In the genomic region with DNA sequence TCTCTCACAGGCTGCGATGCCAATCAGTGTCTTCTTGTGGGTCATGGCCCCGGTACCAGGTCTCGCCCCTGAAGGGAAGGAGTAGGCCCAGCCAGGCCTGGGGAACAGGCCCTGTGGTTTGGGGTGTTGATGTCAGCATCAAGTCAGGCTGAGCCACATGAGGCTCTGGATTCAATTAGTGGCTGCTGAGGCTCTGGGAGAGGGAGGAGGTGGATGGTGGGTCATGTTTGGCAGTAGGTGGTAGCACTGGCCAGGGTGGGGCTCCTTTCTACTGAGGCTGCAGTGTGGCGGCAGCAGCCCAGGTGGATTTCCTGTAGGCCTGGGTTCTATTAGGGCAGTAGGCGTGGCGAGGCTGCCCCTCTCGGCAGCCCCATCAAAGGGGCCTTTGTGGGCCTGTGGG, we compare ENCODE assay signal across 9 mouse cellular contexts. TPM values are rescaled to one million over a fixed set of nuclear protein-coding genes. Genes with fewer than 3 reads are reported as not detected.
DNase-seq lines count a peak whose midpoint lies in the region; ATAC-seq and TF ChIP-seq lines count a peak whose summit lies in the region.
"Had no signal": no experiment of that assay in that cellular context is flagged by ENCODE, and none has a peak within 500 bp of the region (broad histone marks: within the 10 kb centered on the region; RNA-seq: fewer than 3 reads in every experiment).

No protein-coding gene starts in this region.

- no peak overlapping the region for H3K4me3 ChIP-seq in kidney, embryonic 14.5 days (ENCODE audit: low read length)
- H3K4me3 ChIP-seq in intestine, postnatal 0 days (ENCODE audit: low read depth, low read length): no peak overlapping the region
- H3K4me3 ChIP-seq: midbrain, embryonic 12.5 days had no signal

- no peaks in the 10 kb centered on the region for H3K9me3 ChIP-seq in kidney, embryonic 14.5 days (ENCODE audit: control insufficient read depth, low read length)
- no peaks in the 10 kb centered on the region for H3K9me3 ChIP-seq in intestine, postnatal 0 days (ENCODE audit: control insufficient read depth)
- H3K9me3 ChIP-seq: midbrain, embryonic 12.5 days had no signal

- H3K36me3 ChIP-seq in kidney, embryonic 14.5 days (ENCODE audit: control insufficient read depth, insufficient read depth, low read length): peaks cover 72% of the 10 kb centered on the region
- H3K36me3 ChIP-seq in intestine, postnatal 0 days (ENCODE audit: control insufficient read depth, insufficient read depth): peaks cover 73% of the 10 kb centered on the region

- H3K27ac ChIP-seq in kidney, embryonic 14.5 days (ENCODE audit: low read depth, low read length): peak overlapping the region; percentile 24; the same call in 1 of the 2 replicates
- H3K27ac ChIP-seq in intestine, postnatal 0 days (ENCODE audit: low read depth, low read length): no peak overlapping the region
- H3K27ac ChIP-seq: midbrain, embryonic 12.5 days had no signal

- peak overlapping the region; percentile 12; the same call in 1 of the 2 replicates for H3K9ac ChIP-seq in kidney, embryonic 14.5 days (ENCODE audit: low read depth, low read length)
- H3K9ac ChIP-seq in intestine, postnatal 0 days (ENCODE audit: low read depth, low read length): 0 out of 2 replicates have a peak overlapping the region, but pooled peaks have one; percentile 17
- H3K9ac ChIP-seq: midbrain, embryonic 12.5 days had no signal

- no peak for TF ChIP-seq CTCF in intestine, postnatal 0 days (IDR thresholded peaks at IDR 0.05; ENCODE audit: low read depth)

- no peak overlapping the region for H3K4me2 ChIP-seq in kidney, embryonic 14.5 days (replicated peaks; ENCODE audit: low read depth, low read length)
- no peak overlapping the region for H3K4me2 ChIP-seq in intestine, postnatal 0 days (replicated peaks; ENCODE audit: low read depth)
- H3K4me2 ChIP-seq: midbrain, embryonic 12.5 days had no signal

- 72% methylated on average over 7 of the region's 7 CpGs for WGBS in kidney, embryonic 14.5 days
- WGBS in intestine, postnatal 0 days: 55% methylated on average over 7 of the region's 7 CpGs

- peaks cover 48% of the 10 kb centered on the region for H3K4me1 ChIP-seq in kidney, embryonic 14.5 days (ENCODE audit: control insufficient read depth, insufficient read depth, low read length)
- H3K4me1 ChIP-seq in intestine, postnatal 0 days (replicated peaks; ENCODE audit: control insufficient read depth, insufficient read depth, low read length): no peaks in the 10 kb centered on the region; the same call in none of the 2 replicates

- DNase-seq in adrenal gland, postnatal 14 days: peak; percentile 20
- DNase-seq in adrenal gland, postnatal 10 days: no peak
- no peak for DNase-seq in kidney, adult 18-20 months
- DNase-seq in embryo, embryonic 10 days (ENCODE audit: low spot score): peak; percentile 67
- no peak for DNase-seq in right cerebral cortex, adult 2 months (ENCODE audit: low spot score in 2 of 2)

- no peaks in the 10 kb centered on the region for H3K27me3 ChIP-seq in kidney, embryonic 14.5 days (ENCODE audit: control insufficient read depth, insufficient read depth, low read length)
- H3K27me3 ChIP-seq in intestine, postnatal 0 days (replicated peaks; ENCODE audit: control insufficient read depth, insufficient read depth, low read length): no peaks in the 10 kb centered on the region
- H3K27me3 ChIP-seq: midbrain, embryonic 12.5 days had no signal

- ATAC-seq in kidney, embryonic 14.5 days (ENCODE audit: low FRiP score, low TSS enrichment): no peak
- ATAC-seq in intestine, postnatal 0 days: no peak
- no peak for ATAC-seq in erythroblast, adult 5-6 weeks (replicated peaks; ENCODE audit: low FRiP score, poor library complexity, severe bottlenecking)

RNA-seq across cellular contexts. Expression of gene Dnaja3, which starts 11.8 kb away (rescaled TPM):
- 166 and 173 TPM in 2 replicates for total RNA-seq in adrenal gland, postnatal 14 days (2021)
- total RNA-seq in adrenal gland, postnatal 10 days (2021): 100 to 1,000 TPM; 161 to 167 TPM
- 46.3 and 68.8 TPM in 2 replicates for polyA plus RNA-seq in kidney, embryonic 14.5 days (2014; fragmentation: Nextera tagmentation; extraction: Ambion mirVana)
- polyA plus RNA-seq in intestine, postnatal 0 days (2015; fragmentation: Nextera tagmentation; extraction: Ambion mirVana): 37.9 and 38.6 TPM in 2 replicates
- total RNA-seq in erythroblast, adult 5-6 weeks (2015; ENCODE audit: low replicate concordance): 4.8 and 6.9 TPM in 2 replicates
- 9.5 and 10.9 TPM in 2 replicates for total RNA-seq in erythroblast, adult 5-6 weeks (2017; ENCODE audit: low replicate concordance)

RNA-seq across cellular contexts. Expression of gene Vasn, which starts 11.9 kb away (rescaled TPM):
- 11.4 and 14.9 TPM in 2 replicates for total RNA-seq in adrenal gland, postnatal 14 days (2021)
- total RNA-seq in adrenal gland, postnatal 10 days (2021): 10 to 100 TPM; 10.0 to 14.7 TPM
- polyA plus RNA-seq in kidney, embryonic 14.5 days (2014; fragmentation: Nextera tagmentation; extraction: Ambion mirVana): 14.4 and 16.1 TPM in 2 replicates
- polyA plus RNA-seq in intestine, postnatal 0 days (2015; fragmentation: Nextera tagmentation; extraction: Ambion mirVana): 5.0 and 5.3 TPM in 2 replicates
- total RNA-seq in erythroblast, adult 5-6 weeks (2015; ENCODE audit: low replicate concordance): not detected in 2 replicates
- not detected in 2 replicates for total RNA-seq in erythroblast, adult 5-6 weeks (2017; ENCODE audit: low replicate concordance)

RNA-seq across cellular contexts. Expression of gene Pam16, which starts 26.8 kb away (rescaled TPM):
- total RNA-seq in adrenal gland, postnatal 14 days (2021): 108 and 140 TPM in 2 replicates
- total RNA-seq in adrenal gland, postnatal 10 days (2021): 100 to 1,000 TPM; 115 to 116 TPM
- 102 and 116 TPM in 2 replicates for polyA plus RNA-seq in kidney, embryonic 14.5 days (2014; fragmentation: Nextera tagmentation; extraction: Ambion mirVana)
- polyA plus RNA-seq in intestine, postnatal 0 days (2015; fragmentation: Nextera tagmentation; extraction: Ambion mirVana): 63.3 and 72.1 TPM in 2 replicates
- total RNA-seq in erythroblast, adult 5-6 weeks (2015; ENCODE audit: low replicate concordance): 3.3 and 10.6 TPM in 2 replicates
- 7.9 and 11.6 TPM in 2 replicates for total RNA-seq in erythroblast, adult 5-6 weeks (2017; ENCODE audit: low replicate concordance)

RNA-seq across cellular contexts. Expression of gene Coro7, which starts 28.0 kb away (rescaled TPM):
- total RNA-seq in adrenal gland, postnatal 14 days (2021): 33.6 and 38.7 TPM in 2 replicates
- total RNA-seq in adrenal gland, postnatal 10 days (2021): 10 to 100 TPM; 27.9 to 38.7 TPM
- polyA plus RNA-seq in kidney, embryonic 14.5 days (2014; fragmentation: Nextera tagmentation; extraction: Ambion mirVana): 12.0 and 16.4 TPM in 2 replicates
- 25.3 and 27.5 TPM in 2 replicates for polyA plus RNA-seq in intestine, postnatal 0 days (2015; fragmentation: Nextera tagmentation; extraction: Ambion mirVana)
- 14.6 and 24.2 TPM in 2 replicates for total RNA-seq in erythroblast, adult 5-6 weeks (2015; ENCODE audit: low replicate concordance)
- total RNA-seq in erythroblast, adult 5-6 weeks (2017; ENCODE audit: low replicate concordance): 5.3 and 9.6 TPM in 2 replicates

RNA-seq across cellular contexts. Expression of gene Glis2, which starts 57.1 kb away (rescaled TPM):
- 23.7 and 25.1 TPM in 2 replicates for total RNA-seq in adrenal gland, postnatal 14 days (2021)
- total RNA-seq in adrenal gland, postnatal 10 days (2021): 10 to 100 TPM; 22.9 to 34.3 TPM
- 42.4 and 47.3 TPM in 2 replicates for polyA plus RNA-seq in kidney, embryonic 14.5 days (2014; fragmentation: Nextera tagmentation; extraction: Ambion mirVana)
- polyA plus RNA-seq in intestine, postnatal 0 days (2015; fragmentation: Nextera tagmentation; extraction: Ambion mirVana): 9.2 and 10.5 TPM in 2 replicates
- not detected in 2 replicates for total RNA-seq in erythroblast, adult 5-6 weeks (2015; ENCODE audit: low replicate concordance)
- total RNA-seq in erythroblast, adult 5-6 weeks (2017; ENCODE audit: low replicate concordance): not detected in 2 replicates

Comparison
In these comparisons a context has a peak if more than half of its experiments do, and no peak if none do; other contexts are left out.
1. DNase-seq: peak in adrenal gland, postnatal 14 days (single experiment) and embryo, embryonic 10 days (single experiment); none in adrenal gland, postnatal 10 days (single experiment), kidney, adult 18-20 months (single experiment) and right cerebral cortex, adult 2 months (0 of 2).
2. RNA of gene Dnaja3, which starts 11.8 kb away (total RNA-seq): 161 to 167 TPM in adrenal gland, postnatal 10 days and 166 to 173 TPM in adrenal gland, postnatal 14 days; 4.8 to 10.9 TPM in erythroblast, adult 5-6 weeks; every median in the first group is over 10 times any median in the second.
3. RNA of gene Vasn, which starts 11.9 kb away (total RNA-seq): 10.0 to 14.7 TPM in adrenal gland, postnatal 10 days and 11.4 to 14.9 TPM in adrenal gland, postnatal 14 days; not detected in erythroblast, adult 5-6 weeks; every median in the first group is over 10 times any median in the second.